Mouse (Mus musculus) thymus, postnatal 10 days (tissue): ENCODE measurements around the gene Fam122b.

ENCODE experiments used
- DNase-seq, 2 experiments: peaks; one replicate each; pipeline ENCODE4 v3.0.0; 2021; ENCODE audit warnings: low spot score in 2 of 2

Fam122b gene

GRCm38 (mm10) chrX:53197681-53198080, 71.9 kb downstream of the Fam122b start:
- no peak for DNase-seq

DNA sequence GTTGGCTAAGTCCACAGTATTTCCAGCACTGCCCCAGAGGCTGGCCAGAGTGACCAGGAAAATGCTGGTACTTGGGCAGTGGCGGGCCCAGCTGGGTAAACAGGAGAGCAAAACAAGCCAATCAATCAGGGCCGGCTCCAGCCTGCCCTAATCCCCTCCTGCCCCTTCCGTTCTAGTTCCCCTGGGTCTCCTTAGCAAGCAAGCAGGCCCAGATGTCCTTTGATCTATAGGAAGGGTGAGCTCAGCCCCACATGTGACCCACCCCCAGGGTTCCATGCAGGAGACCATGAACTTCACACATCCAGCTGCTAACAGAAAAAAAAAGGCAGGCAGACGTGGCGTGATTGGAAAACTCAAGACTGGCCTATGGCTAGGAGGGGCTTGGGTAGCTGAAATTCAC, 73.2 kb downstream of the Fam122b start:
- no peak for DNase-seq
